Mouse (Mus musculus) layer of hippocampus, postnatal 36 days (tissue): Measurements from ENCODE around the gene Hsf3. TPM values are rescaled to one million over a fixed set of nuclear protein-coding genes. Genes with fewer than 3 reads are reported as not detected.
A peak's percentile ranks its signal among the peaks of the same experiment; 100 is the strongest.
"Not testable (repeated sequence)": the region's sequence is repeated elsewhere in the genome, so short reads cannot be mapped to it uniquely, and the experiment has no call there.

Experiments used
- DNase-seq, 2 experiments: peaks; one replicate each; pipeline ENCODE4 v3.0.0; 2022
- total RNA-seq, 2 experiments: library from RNA; stranded (reverse); gene quantifications; 2 replicates each; pipeline ENCODE4 v1.2.3; 2021

The Hsf3 gene
- total RNA-seq, result under 1 TPM in 1 of 2 experiments, not detected in 1; 0.18 TPM

GRCm38 (mm10) chrX:96456201-96456963, at the start of gene Hsf3:
Gene Hsf3, minus strand, starts transcription at chrX:96456294.
- peak in 1 of 2 experiments; percentile 1 for DNase-seq

GRCm38 (mm10) chrX:96501580-96501979, 45.5 kb upstream of the Hsf3 start:
- no peak for DNase-seq

GRCm38 (mm10) chrX:96455149-96455548, 945 bp downstream of the Hsf3 start, which contains the start of gene Heph:
Gene Heph, plus strand, starts transcription at chrX:96455359.
- no peak for DNase-seq

GRCm38 (mm10) chrX:96419383-96419782, 36.7 kb downstream of the Hsf3 start:
- no peak for DNase-seq

GRCm38 (mm10) chrX:96417733-96418132, 38.4 kb downstream of the Hsf3 start:
- no peak for DNase-seq

GRCm38 (mm10) chrX:96416970-96417369, 39.1 kb downstream of the Hsf3 start:
- no peak for DNase-seq

- DNase-seq, result not testable (repeated sequence)
These were observed 40.7 kb downstream of the Hsf3 start for GRCm38 (mm10) chrX:96415351-96415750.

- DNase-seq, result no peak
These were observed 117.0 kb downstream of the Hsf3 start for GRCm38 (mm10) chrX:96339108-96339507.

- no peak for DNase-seq
These were observed 126.3 kb downstream of the Hsf3 start for GRCm38 (mm10) chrX:96329764-96330163.

GRCm38 (mm10) chrX:96293338-96293737, 162.8 kb downstream of the Hsf3 start, which contains the start of gene Vsig4:
Gene Vsig4, minus strand, starts transcription at chrX:96293438.
- no peak for DNase-seq

- DNase-seq, result no peak
These were observed 199.6 kb downstream of the Hsf3 start for GRCm38 (mm10) chrX:96256509-96256908.

Other genes with a start within 250 kb of the Hsf3 start
- gene Vsig4, start 162.9 kb downstream of the Hsf3 start, total RNA-seq, result not detected
- 1 to 10 TPM; 3.9 to 5.1 TPM for gene Heph, start 935 bp downstream of the Hsf3 start, total RNA-seq